Mouse (Mus musculus): ENCODE results near the gene Hist2h2ab. TPM values are rescaled to one million over a fixed set of nuclear protein-coding genes. Genes with fewer than 3 reads are reported as not detected.
A peak's percentile ranks its signal among the peaks of the same experiment; 100 is the strongest.
"Not testable (repeated sequence)": the region's sequence is repeated elsewhere in the genome, so short reads cannot be mapped to it uniquely, and the experiment has no call there.

The Hist2h2ab gene
- total RNA-seq, 1 experiment: 54.2 TPM

DNA sequence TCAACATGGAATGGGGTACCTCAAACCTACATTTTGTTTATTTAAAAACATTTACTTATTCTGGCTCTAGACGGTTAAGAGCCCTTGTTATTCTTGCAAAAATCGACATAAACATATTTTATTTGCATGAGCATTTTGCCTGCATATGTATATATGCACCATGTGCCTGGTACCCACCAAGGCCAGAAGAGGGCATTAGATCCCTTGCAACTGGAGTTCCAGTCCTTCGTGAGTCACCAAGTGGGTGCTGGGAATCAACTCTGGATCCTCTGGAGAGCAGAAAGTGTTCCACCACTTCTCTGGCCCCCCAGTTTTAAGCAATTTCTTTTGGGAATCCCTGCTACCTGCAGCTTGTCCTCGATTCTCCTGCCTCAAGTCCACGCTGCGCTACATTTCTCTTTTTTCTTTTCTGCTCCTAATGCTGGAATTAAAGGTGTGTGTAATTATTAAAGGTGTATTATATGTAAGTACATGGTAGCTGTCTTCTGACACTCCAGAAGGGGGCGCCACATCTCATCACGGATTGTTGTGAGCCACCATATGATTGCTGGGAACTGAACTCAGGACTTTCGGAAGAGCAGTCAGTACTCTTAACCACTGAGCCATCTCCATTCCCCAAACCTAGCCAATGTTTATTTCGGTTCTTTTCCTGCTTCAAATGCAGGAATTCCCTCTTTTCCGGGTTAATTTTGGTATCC, 23.9 kb upstream of the Hist2h2ab start:
- Histone ChIP-seq H3K27ac (ENCODE audit: insufficient read depth, low read depth, low read length, poor library complexity, severe bottlenecking) (no peak overlapping the region), H3K4me1 (ENCODE audit: control insufficient read depth in 2 of 2, insufficient read depth in 2 of 2, low read length in 2 of 2, poor library complexity in 1 of 2) (peaks cover 0 to 4% of the 10 kb centered on the region in 2 experiments; a peak in 1 of 4 replicates), H3K9ac (ENCODE audit: insufficient read depth, low read depth, low read length, poor library complexity, severe bottlenecking) (peak overlapping the region; percentile 93; the same call in 1 of the 2 replicates), H3K4me3 (ENCODE audit: insufficient read depth in 1 of 2, low read depth in 1 of 2, low read length in 2 of 2, poor library complexity in 1 of 2, severe bottlenecking in 1 of 2) (peak overlapping the region; percentile 75 to 85; a peak in 1 of 4 replicates), H3K36me3 (ENCODE audit: control insufficient read depth, insufficient read depth, low read length, poor library complexity, severe bottlenecking) (no peaks in the 10 kb centered on the region), H3K9me3 (ENCODE audit: control insufficient read depth, insufficient read depth, low read depth, low read length) (no peaks in the 10 kb centered on the region)
- TF ChIP-seq ZC3H11A (IDR thresholded peaks at IDR 0.05; ENCODE audit: borderline replicate concordance, low read depth, low read length) (no peak), CHD2 (IDR thresholded peaks at IDR 0.05; ENCODE audit: low read depth, low read length) (no peak), ZNF384 (IDR thresholded peaks at IDR 0.05; ENCODE audit: low read depth, low read length) (no peak), HCFC1 (IDR thresholded peaks at IDR 0.05; ENCODE audit: borderline replicate concordance, insufficient read depth, low read length) (no peak), MAFK (IDR thresholded peaks at IDR 0.05; ENCODE audit: insufficient read depth, low read depth, low read length) (no peak)
- DNase-seq (ENCODE audit: low read depth, low spot score): no peak
- in situ Hi-C loops (cut with MboI; ENCODE audit: low sequenced_read_pairs in 2 of 2, unreplicated experiment in 2 of 2): no loop called here

DNA sequence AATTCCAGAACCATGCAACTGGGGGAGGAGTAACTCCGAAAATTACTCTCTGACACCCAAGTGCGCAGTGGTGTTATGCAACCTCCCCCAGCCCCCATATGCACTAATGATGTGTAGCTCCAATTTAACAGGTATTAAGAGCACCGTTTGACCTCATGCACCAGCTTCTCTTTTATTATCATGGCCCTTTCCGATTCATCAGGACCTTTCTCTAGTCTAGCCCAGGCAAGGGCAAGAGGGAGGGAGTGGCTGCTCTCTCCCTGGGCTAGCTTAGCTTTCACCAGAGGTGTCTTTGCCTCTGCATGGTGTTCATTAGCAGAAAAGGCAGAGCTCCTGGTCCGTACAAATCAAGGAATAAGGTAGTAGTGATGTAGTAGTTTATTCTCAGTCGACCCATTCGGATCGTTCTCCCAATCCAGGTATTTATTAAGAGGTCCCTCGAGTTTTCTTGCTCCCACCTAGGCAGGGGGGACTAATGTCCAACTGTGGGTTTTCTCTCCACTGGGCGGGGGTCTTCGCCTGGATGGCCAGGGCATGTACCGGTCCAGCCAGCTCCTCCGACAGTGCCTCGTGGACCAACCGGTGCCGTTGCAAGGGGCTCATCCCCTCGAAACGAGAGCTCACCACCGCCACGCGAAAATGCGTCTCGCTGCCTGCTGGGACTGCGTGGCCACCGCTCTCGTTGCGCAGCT, 23.1 kb upstream of the Hist2h2ab start:
- H3K27ac ChIP-seq (ENCODE audit: insufficient read depth, low read depth, low read length, poor library complexity, severe bottlenecking): peak overlapping the region; percentile 70
- in situ Hi-C loops (cut with MboI; ENCODE audit: low sequenced_read_pairs in 2 of 2, unreplicated experiment in 2 of 2): no loop called here

GRCm38 (mm10) chr3:96197129-96197749, 22.4 kb upstream of the Hist2h2ab start:
- in situ Hi-C loops (cut with MboI; ENCODE audit: low sequenced_read_pairs in 2 of 2, unreplicated experiment in 2 of 2): no loop called here
- H3K36me3 ChIP-seq (ENCODE audit: control insufficient read depth, insufficient read depth, low read length, poor library complexity, severe bottlenecking): no peaks in the 10 kb centered on the region

More for the DNA sequence above, 23.1 kb upstream of the Hist2h2ab start:
- DNase-seq (ENCODE audit: low read depth, low spot score): no peak
- Histone ChIP-seq H3K36me3 (ENCODE audit: control insufficient read depth, insufficient read depth, low read length, poor library complexity, severe bottlenecking) (no peaks in the 10 kb centered on the region), H3K9me3 (ENCODE audit: control insufficient read depth, insufficient read depth, low read depth, low read length) (no peaks in the 10 kb centered on the region), H3K4me1 (ENCODE audit: control insufficient read depth in 2 of 2, insufficient read depth in 2 of 2, low read length in 2 of 2, poor library complexity in 1 of 2) (peaks cover 0 to 4% of the 10 kb centered on the region in 2 experiments; a peak in 1 of 4 replicates), H3K4me3 (ENCODE audit: insufficient read depth in 1 of 2, low read depth in 1 of 2, low read length in 2 of 2, poor library complexity in 1 of 2, severe bottlenecking in 1 of 2) (peak overlapping the region; percentile 75 to 85), H3K9ac (ENCODE audit: insufficient read depth, low read depth, low read length, poor library complexity, severe bottlenecking) (peak overlapping the region; percentile 93)
- no peak for TF ChIP-seq ZNF384 (IDR thresholded peaks at IDR 0.05; ENCODE audit: low read depth, low read length)

DNA sequence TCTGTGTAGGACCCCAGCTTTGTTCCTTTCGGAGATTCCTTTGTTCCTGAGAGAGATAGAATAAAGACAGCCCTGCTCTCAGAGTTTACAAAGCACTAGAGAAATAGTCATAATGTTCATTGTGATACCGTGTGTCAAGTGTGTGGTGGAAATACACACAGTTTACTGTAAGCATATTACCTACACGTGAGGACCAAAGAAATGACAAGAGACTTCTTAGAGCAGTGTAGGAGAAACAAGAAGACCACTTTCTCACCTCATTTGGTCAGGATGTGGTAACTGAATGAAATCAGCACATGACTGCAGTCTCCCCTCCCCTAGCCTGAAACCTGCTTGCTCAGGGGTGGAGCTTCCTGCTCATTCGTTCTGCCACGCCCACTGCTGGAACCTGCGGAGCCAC, 21.5 kb upstream of the Hist2h2ab start:
- DNase-seq (ENCODE audit: low read depth, low spot score): no peak
- TF ChIP-seq HCFC1 (IDR thresholded peaks at IDR 0.05; ENCODE audit: borderline replicate concordance, insufficient read depth, low read length) (no peak), MAFK (IDR thresholded peaks at IDR 0.05; ENCODE audit: insufficient read depth, low read depth, low read length) (no peak), ZC3H11A (IDR thresholded peaks at IDR 0.05; ENCODE audit: borderline replicate concordance, low read depth, low read length) (no peak), CHD2 (IDR thresholded peaks at IDR 0.05; ENCODE audit: low read depth, low read length) (no peak), ZNF384 (IDR thresholded peaks at IDR 0.05; ENCODE audit: low read depth, low read length) (no peak)

More at GRCm38 (mm10) chr3:96197129-96197749, 22.4 kb upstream of the Hist2h2ab start:
- H3K9ac ChIP-seq (ENCODE audit: insufficient read depth, low read depth, low read length, poor library complexity, severe bottlenecking): peak overlapping the region; percentile 93
- no peaks in the 10 kb centered on the region for H3K9me3 ChIP-seq (ENCODE audit: control insufficient read depth, insufficient read depth, low read depth, low read length)
- H3K4me1 ChIP-seq (ENCODE audit: control insufficient read depth in 2 of 2, insufficient read depth in 2 of 2, low read length in 2 of 2, poor library complexity in 1 of 2): peaks cover 0 to 4% of the 10 kb centered on the region in 2 experiments; a peak in 1 of 4 replicates
- TF ChIP-seq CHD2 (IDR thresholded peaks at IDR 0.05; ENCODE audit: low read depth, low read length) (peak; percentile 92), HCFC1 (IDR thresholded peaks at IDR 0.05; ENCODE audit: borderline replicate concordance, insufficient read depth, low read length) (peak; percentile 91), ZC3H11A (IDR thresholded peaks at IDR 0.05; ENCODE audit: borderline replicate concordance, low read depth, low read length) (no peak), MAFK (IDR thresholded peaks at IDR 0.05; ENCODE audit: insufficient read depth, low read depth, low read length) (peak; percentile 62; the same call in 1 of the 2 replicates), ZNF384 (IDR thresholded peaks at IDR 0.05; ENCODE audit: low read depth, low read length) (no peak)
- peak overlapping the region; percentile 75 to 85 for H3K4me3 ChIP-seq (ENCODE audit: insufficient read depth in 1 of 2, low read depth in 1 of 2, low read length in 2 of 2, poor library complexity in 1 of 2, severe bottlenecking in 1 of 2)
- DNase-seq (ENCODE audit: low read depth, low spot score): peak; percentile 72
- H3K27ac ChIP-seq (ENCODE audit: insufficient read depth, low read depth, low read length, poor library complexity, severe bottlenecking): peak overlapping the region; percentile 70

GRCm38 (mm10) chr3:96198601-96199251, 20.9 kb upstream of the Hist2h2ab start:
- H3K27ac ChIP-seq (ENCODE audit: insufficient read depth, low read depth, low read length, poor library complexity, severe bottlenecking); H3K36me3 ChIP-seq (ENCODE audit: control insufficient read depth, insufficient read depth, low read length, poor library complexity, severe bottlenecking); H3K4me3 ChIP-seq (ENCODE audit: insufficient read depth in 1 of 2, low read depth in 1 of 2, low read length in 2 of 2, poor library complexity in 1 of 2, severe bottlenecking in 1 of 2); in situ Hi-C loops (cut with MboI; ENCODE audit: low sequenced_read_pairs in 2 of 2, unreplicated experiment in 2 of 2); H3K9ac ChIP-seq (ENCODE audit: insufficient read depth, low read depth, low read length, poor library complexity, severe bottlenecking); DNase-seq (ENCODE audit: low read depth, low spot score); H3K9me3 ChIP-seq (ENCODE audit: control insufficient read depth, insufficient read depth, low read depth, low read length); H3K4me1 ChIP-seq (ENCODE audit: control insufficient read depth in 2 of 2, insufficient read depth in 2 of 2, low read length in 2 of 2, poor library complexity in 1 of 2): not testable (repeated sequence)

More for the DNA sequence above, 21.5 kb upstream of the Hist2h2ab start:
- in situ Hi-C loops (cut with MboI; ENCODE audit: low sequenced_read_pairs in 2 of 2, unreplicated experiment in 2 of 2): no loop called here
- H3K4me1 ChIP-seq (ENCODE audit: control insufficient read depth in 2 of 2, insufficient read depth in 2 of 2, low read length in 2 of 2, poor library complexity in 1 of 2): peaks cover 0 to 4% of the 10 kb centered on the region in 2 experiments; a peak in 1 of 4 replicates
- no peaks in the 10 kb centered on the region for H3K9me3 ChIP-seq (ENCODE audit: control insufficient read depth, insufficient read depth, low read depth, low read length)
- H3K9ac ChIP-seq (ENCODE audit: insufficient read depth, low read depth, low read length, poor library complexity, severe bottlenecking): peak overlapping the region; percentile 71
- no peaks in the 10 kb centered on the region for H3K36me3 ChIP-seq (ENCODE audit: control insufficient read depth, insufficient read depth, low read length, poor library complexity, severe bottlenecking)
- peak overlapping the region; percentile 42 to 75 for H3K4me3 ChIP-seq (ENCODE audit: insufficient read depth in 1 of 2, low read depth in 1 of 2, low read length in 2 of 2, poor library complexity in 1 of 2, severe bottlenecking in 1 of 2)
- H3K27ac ChIP-seq (ENCODE audit: insufficient read depth, low read depth, low read length, poor library complexity, severe bottlenecking): no peak overlapping the region; the same call in 1 of the 2 replicates

All from ES-E14 (cell line).